Mouse (Mus musculus) liver, embryonic 11.5 days (tissue): Measurements from ENCODE around the gene Slc25a19. TPM values are rescaled to one million over a fixed set of nuclear protein-coding genes. Genes with fewer than 3 reads are reported as not detected.

Experiments
- ATAC-seq: fragments of 200-750 bp; cut with Nextera tagmentation; replicated peaks from 2 replicates; pipeline ENCODE4 v1.8.0; 2017; ENCODE audit warnings: moderate number of reproducible peaks, mild to moderate bottlenecking, moderate TSS enrichment, moderate library complexity; ENCODE audit not compliant: low FRiP score
- DNase-seq: peaks from one replicate; pipeline ENCODE4 v3.0.0-alpha.2; 2017; ENCODE audit warnings: low spot score
- H3K27ac ChIP-seq: fragments of 300-500 bp; sonication (generic); 2 replicates; pipeline ENCODE4 v1.5.1; 2014; ENCODE audit warnings: mild to moderate bottlenecking, low read depth, low read length, control low read depth
- H3K27me3 ChIP-seq: fragments of 300-500 bp; sonication (generic); replicated peaks from 2 replicates; pipeline ENCODE4 v1.6.1; 2014; ENCODE audit warnings: low read length, mixed read lengths; ENCODE audit not compliant: control insufficient read depth, insufficient read depth
- H3K36me3 ChIP-seq: fragments of 300-500 bp; sonication (generic); 2 replicates; pipeline ENCODE4 v1.6.1; 2014; ENCODE audit warnings: mild to moderate bottlenecking, low read length, moderate library complexity, mixed read lengths; ENCODE audit not compliant: control insufficient read depth, insufficient read depth
- H3K4me1 ChIP-seq: fragments of 300-500 bp; sonication (generic); replicated peaks from 2 replicates; pipeline ENCODE4 v1.6.1; 2014; ENCODE audit warnings: low read length, mixed read lengths; ENCODE audit not compliant: control insufficient read depth, insufficient read depth
- H3K4me2 ChIP-seq: fragments of 300-500 bp; sonication (generic); 2 replicates; pipeline ENCODE4 v1.6.1; 2014; ENCODE audit warnings: mild to moderate bottlenecking, control low read depth, moderate library complexity
- H3K4me3 ChIP-seq: fragments of 300-500 bp; sonication (generic); 2 replicates; pipeline ENCODE4 v1.5.1; 2014; ENCODE audit warnings: low read depth, low read length, control low read depth
- H3K9ac ChIP-seq: fragments of 300-500 bp; sonication (generic); 2 replicates; pipeline ENCODE4 v1.6.1; 2014; ENCODE audit warnings: low read depth, low read length, control low read depth
- H3K9me3 ChIP-seq: fragments of 300-500 bp; sonication (generic); 2 replicates; pipeline ENCODE4 v1.6.1; 2016; ENCODE audit warnings: low read length, inconsistent platforms, mixed read lengths; ENCODE audit not compliant: control insufficient read depth
- WGBS: fragments of 180-500 bp; shearing (Covaris S2); extraction: QIAGEN DNeasy Blood & Tissue Kit; methylation state at CpG from one replicate; pipeline ENCODE4 v1.1.7; 2014; 5-methylcytosine and 5-hydroxymethylcytosine counted together
- polyA plus RNA-seq: library from polyadenylated mRNA; unstranded; fragments of >200 nt; fragmentation: Nextera tagmentation; extraction: Ambion mirVana; gene quantifications from 2 replicates; pipeline ENCODE4 v1.2.1, GENCODE M21; 2014

The Slc25a19 gene
- polyA plus RNA-seq, 1 experiment from 2014 or later = 30.9 TPM

DNA sequence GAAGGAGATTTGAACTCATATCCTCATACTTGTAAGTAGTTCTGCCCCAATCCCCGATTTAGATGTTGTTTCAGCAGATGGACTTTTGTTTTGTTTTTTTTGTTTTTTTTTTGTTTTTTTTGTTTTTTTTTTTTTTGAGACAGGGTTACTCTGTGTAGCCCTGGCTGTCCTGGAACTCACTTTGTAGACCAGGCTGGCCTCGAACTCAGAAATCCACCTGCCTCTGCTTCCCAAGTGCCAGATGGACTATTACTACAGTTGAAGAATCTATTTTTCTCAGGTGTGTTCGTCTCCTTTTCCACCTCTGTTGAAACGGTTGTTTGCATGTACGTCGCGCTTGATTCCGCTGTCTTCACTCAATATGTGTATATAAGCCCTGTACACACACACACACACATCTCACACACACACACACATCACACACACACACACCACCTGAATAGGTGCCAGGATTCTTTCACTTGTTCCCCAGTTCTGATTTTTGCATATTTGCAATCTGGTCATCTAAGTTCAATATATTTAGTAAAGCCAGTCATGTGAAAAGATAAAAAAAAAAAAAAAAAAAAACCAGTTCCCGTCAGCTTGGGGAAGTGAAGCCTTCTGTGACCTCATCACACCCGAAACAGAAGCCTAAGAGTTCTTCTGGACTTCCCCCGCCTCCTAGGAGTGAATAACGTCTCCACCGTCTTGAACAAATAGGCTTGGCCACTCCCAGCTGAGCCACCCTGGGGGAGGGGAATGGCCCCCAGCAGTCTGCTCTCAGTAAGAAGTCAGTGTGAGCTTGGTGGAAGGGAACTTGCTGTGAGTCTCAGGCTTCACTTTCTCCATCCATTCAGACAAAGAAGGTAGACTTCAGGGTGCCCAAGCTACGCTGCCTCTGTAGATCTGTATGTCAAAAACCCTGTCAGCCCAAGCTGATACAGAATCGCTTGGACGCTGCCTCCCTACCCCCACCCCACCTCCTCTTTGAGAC is 2.7 kb upstream of the Slc25a19 start:
- Histone ChIP-seq H3K4me2 (peak overlapping the region; percentile 56), H3K4me3 (peak overlapping the region; percentile 14; the same call in 1 of the 2 replicates), H3K9me3 (no peaks in the 10 kb centered on the region), H3K27ac (no peak overlapping the region), H3K9ac (peak overlapping the region; percentile 12; the same call in 1 of the 2 replicates), H3K36me3 (no peaks in the 10 kb centered on the region), H3K27me3 (no peaks in the 10 kb centered on the region), H3K4me1 (peaks cover 17% of the 10 kb centered on the region)
- ATAC-seq (no peak), DNase-seq (peak; percentile 45)
- 46% methylated on average over 16 of the region's 16 CpGs for WGBS

- no peaks in the 10 kb centered on the region for H3K27me3 ChIP-seq
- ATAC-seq (no peak), DNase-seq (no peak)
- H3K9ac ChIP-seq = no peak overlapping the region
- H3K27ac ChIP-seq = no peak overlapping the region
- no peaks in the 10 kb centered on the region for H3K36me3 ChIP-seq
- H3K4me2 ChIP-seq = no peak overlapping the region
- no peak overlapping the region for H3K4me3 ChIP-seq
- H3K4me1 ChIP-seq = peaks cover 17% of the 10 kb centered on the region
- no peaks in the 10 kb centered on the region for H3K9me3 ChIP-seq
- 75% methylated on average over 13 of the region's 13 CpGs for WGBS
Measured at GRCm38 (mm10) chr11:115629734-115630531, 1.8 kb upstream of the Slc25a19 start.

DNA sequence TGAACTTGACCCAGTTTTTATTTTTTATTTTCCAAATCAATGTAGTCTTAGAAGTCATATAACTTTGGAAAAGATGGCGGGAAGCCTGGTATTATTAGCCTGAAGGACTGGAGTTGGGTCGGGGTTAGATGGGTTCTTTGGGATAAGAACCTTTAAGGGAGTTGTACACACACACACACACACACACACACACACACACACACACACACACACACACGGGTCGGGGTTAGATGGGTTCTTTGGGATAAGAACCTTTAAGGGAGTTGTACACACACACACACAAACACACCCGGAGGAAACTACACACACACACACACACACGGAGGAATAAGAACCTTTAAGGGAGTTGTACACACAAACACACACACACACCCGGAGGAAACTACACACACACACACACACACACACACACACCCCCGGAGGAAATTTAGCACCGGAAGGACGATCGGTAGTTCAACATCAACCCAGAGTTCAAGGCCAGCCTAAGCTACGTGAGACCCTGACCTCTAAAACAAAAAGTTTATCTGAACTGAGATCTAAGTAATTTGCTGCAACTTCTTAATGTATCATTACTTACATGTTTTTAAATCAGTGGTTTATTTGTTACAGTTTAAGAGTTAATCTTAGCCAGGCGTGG is 488 bp upstream of the Slc25a19 start:
- peak; percentile 13 for ATAC-seq
- no peaks in the 10 kb centered on the region for H3K9me3 ChIP-seq
- H3K4me2 ChIP-seq = peak overlapping the region; percentile 65
- no peak for DNase-seq
- H3K4me3 ChIP-seq = peak overlapping the region; percentile 84
- peaks cover 17% of the 10 kb centered on the region for H3K4me1 ChIP-seq
- peak overlapping the region; percentile 32; the same call in 1 of the 2 replicates for H3K27ac ChIP-seq
- H3K27me3 ChIP-seq = no peaks in the 10 kb centered on the region
- no peaks in the 10 kb centered on the region for H3K36me3 ChIP-seq
- 42% methylated on average over 13 of the region's 13 CpGs for WGBS
- H3K9ac ChIP-seq = peak overlapping the region; percentile 64

DNA sequence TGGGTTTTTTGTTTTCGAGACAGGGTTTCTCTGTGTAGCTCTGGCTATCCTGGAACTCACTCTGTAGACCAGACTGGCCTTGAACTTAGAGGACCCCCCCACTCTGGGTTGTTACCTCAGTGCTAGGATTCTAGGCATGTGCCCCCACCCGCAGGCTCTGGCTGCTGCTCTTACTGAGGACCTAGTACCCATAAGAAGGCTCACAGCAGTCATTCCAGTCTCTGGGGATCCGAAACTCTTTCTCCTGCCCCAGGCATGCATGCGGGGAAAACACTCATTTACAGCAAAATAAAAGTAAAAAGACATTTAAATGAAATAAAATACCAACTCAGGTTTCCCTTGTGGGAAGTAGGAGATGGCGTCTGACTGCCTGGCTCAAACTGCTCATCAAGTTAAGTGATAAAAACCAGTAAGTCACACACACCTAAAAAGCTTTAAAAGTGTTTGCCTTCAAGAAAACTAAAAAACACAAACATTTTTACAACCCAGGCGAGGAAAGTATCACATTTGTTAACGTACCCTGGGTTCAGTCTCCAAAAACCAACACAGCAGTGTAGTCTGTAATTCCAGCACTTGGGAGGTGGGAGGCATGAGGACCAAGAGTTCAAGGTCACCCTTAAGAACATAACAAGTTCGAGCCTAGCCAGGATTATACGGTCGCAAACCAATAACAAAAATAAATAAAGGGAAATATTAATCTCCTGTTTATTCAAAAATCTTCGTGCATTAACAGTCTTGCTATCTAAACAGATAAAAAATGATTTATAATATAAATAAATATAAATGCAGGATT is 1.1 kb downstream of the Slc25a19 start:
- WGBS = 45% methylated on average over 11 of the region's 11 CpGs
- H3K4me2 ChIP-seq = peak overlapping the region; percentile 94
- H3K27ac ChIP-seq = no peak overlapping the region
- H3K4me3 ChIP-seq = peak overlapping the region; percentile 84
- peaks cover 7% of the 10 kb centered on the region; the same call in 1 of the 2 replicates for H3K36me3 ChIP-seq
- H3K9me3 ChIP-seq = no peaks in the 10 kb centered on the region
- no peak for DNase-seq
- H3K27me3 ChIP-seq = no peaks in the 10 kb centered on the region
- ATAC-seq = no peak
- H3K4me1 ChIP-seq = peaks cover 17% of the 10 kb centered on the region
- peak overlapping the region; percentile 82 for H3K9ac ChIP-seq

DNA sequence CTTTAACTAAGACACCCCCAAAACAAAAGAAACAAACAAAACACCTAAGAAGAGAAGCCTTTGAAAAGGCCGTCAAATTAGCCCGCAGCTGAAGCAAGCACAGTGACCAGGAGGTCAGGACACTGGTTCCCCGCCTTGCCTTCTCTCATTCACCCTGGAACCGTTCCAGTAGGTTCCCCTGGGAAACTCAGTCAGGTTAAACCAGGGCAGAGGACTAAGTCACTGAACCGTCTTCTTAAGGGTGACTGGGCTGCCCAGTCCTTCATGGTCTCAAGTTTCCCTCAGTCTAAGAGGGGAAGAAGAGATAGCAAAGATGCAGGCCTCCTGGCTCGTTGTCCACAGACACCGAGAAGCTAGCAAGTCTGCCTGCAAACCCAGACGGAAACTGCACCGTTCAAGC is 2.2 kb downstream of the Slc25a19 start:
- Histone ChIP-seq H3K27ac (no peak overlapping the region), H3K9me3 (no peaks in the 10 kb centered on the region), H3K27me3 (no peaks in the 10 kb centered on the region), H3K4me2 (no peak overlapping the region), H3K4me1 (peaks cover 13% of the 10 kb centered on the region), H3K9ac (no peak overlapping the region), H3K36me3 (peaks cover 13% of the 10 kb centered on the region), H3K4me3 (no peak overlapping the region)
- ATAC-seq = no peak
- 89% methylated on average over 9 of the region's 9 CpGs for WGBS
- no peak for DNase-seq

DNA sequence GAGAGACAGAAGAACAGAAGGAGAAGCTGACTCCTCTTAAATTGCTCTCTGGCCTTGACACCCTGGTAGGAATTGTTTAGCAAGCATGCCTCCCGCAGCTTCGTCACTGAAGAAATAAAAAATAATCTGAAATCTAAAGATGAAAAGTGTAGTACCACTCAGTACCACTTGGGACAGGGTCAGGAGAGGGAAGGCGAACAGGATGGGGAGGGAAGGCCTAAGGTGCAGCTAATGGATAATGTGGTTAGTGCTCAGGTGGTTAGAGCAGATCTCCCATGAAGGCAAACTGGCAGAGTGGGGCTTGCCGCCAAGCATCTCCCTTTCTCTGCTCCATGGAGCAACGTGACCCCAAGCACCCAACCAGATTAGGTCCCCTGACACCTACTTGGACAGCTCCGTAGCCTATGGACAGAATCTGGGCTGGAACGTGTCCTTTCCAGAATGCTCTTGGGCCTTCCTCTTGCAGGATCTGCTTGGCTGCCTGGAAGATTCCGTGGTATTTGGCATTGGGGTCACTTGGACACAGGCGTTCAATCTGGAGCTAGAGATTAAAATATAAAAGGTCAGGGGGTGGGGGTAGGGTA is 4.5 kb downstream of the Slc25a19 start:
- Histone ChIP-seq H3K4me1 (peaks cover 11% of the 10 kb centered on the region), H3K9me3 (no peaks in the 10 kb centered on the region), H3K4me2 (no peak overlapping the region), H3K4me3 (no peak overlapping the region), H3K36me3 (peaks cover 21% of the 10 kb centered on the region), H3K9ac (no peak overlapping the region), H3K27me3 (no peaks in the 10 kb centered on the region), H3K27ac (no peak overlapping the region)
- WGBS = 80% methylated on average over 9 of the region's 9 CpGs
- ATAC-seq = no peak
- no peak for DNase-seq

DNA sequence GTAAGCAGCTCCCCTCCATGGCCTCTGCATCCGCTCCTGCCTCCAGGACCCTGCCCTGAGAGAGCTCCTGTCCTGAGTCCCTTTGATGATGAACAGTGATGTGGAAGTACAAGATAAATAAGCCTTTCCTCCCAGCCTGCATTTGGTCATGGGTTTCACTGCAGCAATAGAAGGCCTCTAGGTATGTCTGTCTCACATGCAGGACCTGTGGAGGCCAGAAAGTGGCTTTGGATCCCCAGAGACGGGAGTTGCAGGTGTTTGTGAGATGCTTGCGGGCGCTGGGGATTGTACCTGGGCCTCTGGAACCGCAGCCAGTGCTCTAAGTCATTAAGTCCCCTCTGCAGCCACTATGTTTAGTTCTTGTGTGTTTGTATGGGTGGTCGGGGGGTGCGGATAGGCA is 8.1 kb downstream of the Slc25a19 start:
- no peak for ATAC-seq
- peaks cover 30% of the 10 kb centered on the region for H3K36me3 ChIP-seq
- H3K4me2 ChIP-seq = no peak overlapping the region

More for the DNA sequence above, 8.1 kb downstream of the Slc25a19 start:
- H3K4me3 ChIP-seq = no peak overlapping the region
- H3K9me3 ChIP-seq = no peaks in the 10 kb centered on the region
- no peak for DNase-seq
- H3K27ac ChIP-seq = no peak overlapping the region
- 94% methylated on average over 7 of the region's 7 CpGs for WGBS
- H3K9ac ChIP-seq = no peak overlapping the region
- H3K4me1 ChIP-seq = no peaks in the 10 kb centered on the region
- H3K27me3 ChIP-seq = no peaks in the 10 kb centered on the region
